Mouse (Mus musculus): ENCODE data around the gene Hspg2.

Hspg2 gene

DNA sequence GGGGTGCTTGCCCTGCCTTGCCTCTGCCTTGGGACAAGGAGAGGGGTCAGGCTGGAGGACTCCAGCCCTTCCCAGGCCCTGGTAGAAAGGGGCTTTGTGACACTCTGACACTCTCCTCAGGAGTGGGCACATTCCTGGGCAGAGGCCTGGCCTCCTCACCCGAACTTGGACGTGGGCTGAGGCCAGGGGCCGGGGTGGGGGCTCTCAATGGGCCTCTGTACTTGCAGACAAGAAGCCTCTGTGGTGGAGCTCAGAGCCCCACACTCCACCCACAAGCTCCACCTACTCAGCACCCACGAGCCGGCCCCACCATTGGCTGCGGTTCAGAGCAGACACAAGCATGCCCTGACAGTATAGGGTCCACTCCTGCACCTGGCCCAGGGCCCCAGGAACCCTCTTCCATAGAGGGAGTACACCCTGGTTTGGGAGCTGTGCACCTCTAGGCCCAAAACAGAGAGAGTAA lies 35.0 kb downstream of the Hspg2 start:
- no peak for DNase-seq

DNA sequence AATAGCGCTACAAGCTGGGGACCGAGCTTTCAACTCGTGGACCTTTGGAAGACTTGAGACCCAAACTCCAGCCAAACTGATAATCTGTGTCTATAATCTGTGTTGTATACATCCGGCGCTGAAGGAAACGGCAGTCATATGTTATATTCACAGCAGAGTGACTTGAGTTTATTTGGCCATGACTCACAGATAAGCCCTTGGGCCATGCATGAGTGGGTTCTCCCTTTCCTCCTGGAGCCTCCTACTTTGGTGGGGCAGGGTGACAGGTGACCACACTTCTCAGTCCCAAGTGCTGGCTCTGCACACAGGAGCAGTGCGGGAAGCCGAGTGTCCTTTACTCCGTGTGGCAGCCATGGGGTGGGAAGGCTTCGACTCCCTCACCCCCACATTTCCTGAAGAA lies 38.1 kb downstream of the Hspg2 start:
- no peak for DNase-seq

DNA sequence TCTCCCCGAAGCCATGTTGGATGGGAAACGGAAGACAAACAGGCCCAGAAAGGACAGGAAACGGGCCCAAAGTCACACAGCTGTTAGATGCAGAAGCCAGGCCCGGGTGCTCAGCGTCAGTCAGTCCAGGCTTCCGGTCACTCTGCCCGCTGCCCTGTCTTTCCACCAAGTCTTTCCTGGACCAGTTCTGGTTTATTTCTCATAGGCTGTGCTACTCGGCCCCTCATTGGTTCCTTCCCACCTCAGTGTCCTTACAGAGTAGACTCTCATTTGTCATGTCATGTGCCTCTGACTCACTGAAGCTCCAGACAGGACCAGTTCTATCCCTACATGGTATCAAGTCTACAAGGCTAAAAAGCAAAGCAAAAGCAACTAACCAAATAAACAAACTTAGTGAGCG lies 41.0 kb downstream of the Hspg2 start:
- no peak for DNase-seq

DNA sequence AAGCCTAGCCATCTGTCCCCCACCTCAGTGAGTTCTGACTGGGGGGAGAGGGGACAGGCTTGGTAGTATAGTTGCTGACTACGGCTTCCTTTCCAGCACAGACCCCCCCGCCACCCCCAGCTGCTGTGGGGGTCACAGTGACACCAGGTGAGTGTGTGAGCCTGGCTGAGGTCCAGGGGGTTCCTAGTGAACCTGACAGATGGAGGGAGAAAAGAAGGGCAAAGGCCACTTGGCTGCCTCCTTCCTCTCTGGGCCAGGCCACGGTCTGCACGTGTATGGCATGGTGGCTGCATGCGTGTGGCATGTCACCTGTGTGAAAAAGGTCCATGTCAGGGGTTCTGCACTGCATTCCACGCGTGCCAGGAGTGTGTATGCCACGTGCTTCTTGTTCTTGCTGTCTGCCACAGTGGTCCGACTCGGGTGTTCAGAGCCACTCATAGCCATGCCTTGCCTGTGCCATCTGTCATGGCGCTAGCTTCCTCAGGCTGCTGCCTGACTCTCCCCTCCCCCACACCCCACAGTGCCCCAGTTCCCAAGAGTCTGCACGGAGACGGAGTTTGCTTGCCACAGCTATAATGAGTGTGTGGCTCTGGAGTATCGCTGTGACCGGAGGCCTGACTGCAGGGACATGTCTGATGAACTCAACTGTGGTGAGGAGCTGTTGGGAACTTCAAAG lies 41.6 kb downstream of the Hspg2 start:
- DNase-seq = peak; percentile 70

DNA sequence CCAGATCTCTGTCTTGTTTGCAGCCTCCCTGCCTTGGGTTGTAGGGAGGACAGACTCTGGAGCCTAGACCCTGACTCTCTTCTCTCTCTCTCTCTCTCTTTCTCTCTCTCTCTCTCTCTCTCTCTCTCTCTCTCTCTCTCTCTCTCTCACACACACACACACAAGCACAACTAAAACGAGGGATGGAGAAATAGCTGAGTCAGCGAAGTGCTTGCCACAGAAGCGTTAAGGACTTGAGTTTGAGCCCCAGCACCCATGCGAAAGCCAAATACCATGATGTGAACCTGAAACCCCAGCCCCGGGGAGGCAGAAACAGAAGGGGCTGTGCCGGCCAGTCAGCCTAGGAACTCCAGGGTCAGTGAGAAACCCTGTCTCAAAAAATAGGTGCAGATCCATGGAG lies 44.3 kb downstream of the Hspg2 start:
- DNase-seq = no peak

DNA sequence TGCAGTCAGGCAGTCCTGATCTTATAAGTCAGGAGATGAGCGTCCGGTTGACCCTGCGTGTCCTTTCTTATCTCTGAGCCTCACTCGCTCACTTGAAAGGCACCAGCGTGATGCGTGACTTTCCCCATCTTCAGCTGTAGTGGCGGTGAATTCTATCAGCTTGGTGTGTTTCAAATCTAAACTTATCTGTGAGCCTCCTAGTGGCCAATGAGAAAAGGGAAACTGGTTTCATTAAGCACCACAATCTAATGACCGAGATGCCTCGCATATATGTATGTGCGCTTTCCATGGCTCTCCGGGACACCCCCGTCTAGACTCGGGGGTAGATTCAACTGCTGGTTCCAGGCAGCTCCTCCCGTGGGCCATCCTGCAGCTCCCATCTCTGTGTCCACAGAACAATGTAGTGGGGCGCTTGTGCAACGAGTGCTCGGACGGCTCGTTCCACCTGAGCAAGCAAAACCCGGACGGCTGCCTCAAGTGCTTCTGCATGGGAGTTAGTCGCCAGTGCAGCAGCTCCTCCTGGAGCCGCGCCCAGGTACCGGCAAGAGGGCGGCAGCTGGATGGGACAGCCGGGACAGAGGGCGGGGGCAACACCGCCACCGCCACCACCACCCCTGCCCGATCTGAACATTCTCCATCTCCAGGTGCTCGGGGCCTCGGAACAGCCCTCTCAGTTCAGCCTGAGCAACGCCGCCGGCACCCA lies 49.6 kb downstream of the Hspg2 start:
- no peak for DNase-seq

DNA sequence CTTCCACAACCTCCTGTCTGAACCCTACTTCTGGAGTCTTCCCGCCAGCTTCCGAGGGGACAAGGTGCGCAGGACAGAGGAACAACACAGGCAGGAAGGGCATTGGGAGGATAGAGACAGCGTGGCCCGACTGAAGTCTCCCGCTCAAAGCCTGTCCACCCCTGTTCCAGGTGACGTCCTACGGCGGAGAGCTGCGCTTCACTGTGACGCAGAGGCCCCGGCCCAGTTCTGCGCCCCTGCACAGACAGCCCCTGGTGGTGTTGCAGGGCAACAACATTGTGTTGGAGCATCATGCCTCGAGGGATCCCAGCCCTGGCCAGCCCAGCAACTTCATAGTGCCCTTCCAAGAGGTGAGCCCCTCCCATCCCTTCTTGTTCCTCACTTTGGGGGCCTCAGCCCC lies 50.2 kb downstream of the Hspg2 start:
- no peak for DNase-seq

DNA sequence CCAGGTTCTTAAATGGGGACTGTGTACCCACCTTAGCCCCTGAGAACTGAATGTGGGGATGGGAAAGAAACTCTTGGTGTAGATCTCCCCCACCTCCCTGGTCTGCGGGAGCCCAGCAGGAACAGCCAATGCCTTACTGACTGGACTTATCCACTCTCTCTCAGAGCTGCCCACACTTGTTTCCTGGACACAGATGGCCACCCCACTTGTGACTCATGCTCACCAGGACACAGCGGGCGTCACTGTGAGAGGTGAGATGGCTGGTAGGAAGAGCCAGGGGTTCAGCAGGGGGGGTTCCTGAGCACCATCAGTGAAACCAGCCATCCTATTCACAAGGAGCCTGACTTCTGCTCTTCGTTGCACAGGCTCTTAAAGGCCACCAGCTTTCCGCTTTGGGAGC lies 51.8 kb downstream of the Hspg2 start:
- no peak for DNase-seq

DNA sequence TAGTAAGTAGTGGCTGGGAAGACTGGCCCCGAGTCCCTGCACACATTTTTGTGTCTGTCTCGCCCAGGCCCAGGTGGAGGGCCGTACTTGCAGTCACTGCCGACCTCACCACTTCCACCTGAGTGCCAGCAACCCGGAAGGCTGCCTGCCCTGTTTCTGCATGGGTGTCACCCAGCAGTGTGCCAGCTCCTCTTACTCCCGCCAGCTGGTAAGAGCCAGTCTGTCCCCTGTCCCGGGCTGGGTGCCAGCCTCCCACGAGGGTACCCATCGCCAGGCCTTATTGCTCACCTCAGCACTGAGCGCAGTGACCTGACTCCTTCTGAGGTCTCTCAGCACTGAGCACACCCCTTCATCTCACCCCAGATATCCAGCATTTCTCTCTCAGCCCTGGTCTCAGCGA lies 53.4 kb downstream of the Hspg2 start:
- no peak for DNase-seq

DNA sequence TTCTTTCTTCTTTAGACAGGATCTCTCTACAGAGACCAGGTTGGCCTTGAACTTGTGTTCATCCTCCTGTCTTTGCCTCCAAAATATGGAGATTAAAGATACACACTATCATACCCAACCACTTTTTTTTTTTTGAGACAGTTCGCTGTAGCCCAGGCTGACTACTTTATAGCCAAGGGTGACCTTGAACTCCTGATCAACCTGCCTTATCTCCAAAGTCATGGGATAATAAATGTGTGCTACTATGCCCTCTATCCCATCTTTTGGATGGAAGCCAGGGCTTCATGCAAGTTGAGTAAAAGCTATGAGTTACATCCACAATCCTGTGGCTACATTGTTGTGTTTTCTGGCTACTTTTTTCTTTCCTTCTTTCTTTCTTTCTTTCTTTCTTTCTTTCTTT lies 56.9 kb downstream of the Hspg2 start:
- no peak for DNase-seq

DNA sequence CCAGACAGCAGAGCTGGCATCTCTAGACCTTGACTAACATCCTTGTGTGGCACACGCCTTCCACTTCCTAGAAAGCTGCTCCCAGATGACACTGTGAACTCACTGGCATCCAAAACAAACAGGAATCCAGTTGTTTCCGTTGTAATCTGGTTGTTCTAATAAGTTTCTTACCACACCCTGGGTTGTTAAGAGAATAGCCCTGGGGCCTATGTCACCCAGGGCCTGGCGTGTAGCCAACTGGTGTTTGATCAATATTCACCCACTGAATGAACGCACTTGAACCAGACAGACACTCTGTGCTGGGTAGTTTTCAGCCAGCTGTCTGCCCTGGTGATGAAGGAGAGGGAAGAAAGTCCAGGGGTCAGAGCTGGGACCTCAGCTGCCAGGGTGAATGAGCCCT lies 58.8 kb downstream of the Hspg2 start:
- peak; percentile 65 for DNase-seq

DNA sequence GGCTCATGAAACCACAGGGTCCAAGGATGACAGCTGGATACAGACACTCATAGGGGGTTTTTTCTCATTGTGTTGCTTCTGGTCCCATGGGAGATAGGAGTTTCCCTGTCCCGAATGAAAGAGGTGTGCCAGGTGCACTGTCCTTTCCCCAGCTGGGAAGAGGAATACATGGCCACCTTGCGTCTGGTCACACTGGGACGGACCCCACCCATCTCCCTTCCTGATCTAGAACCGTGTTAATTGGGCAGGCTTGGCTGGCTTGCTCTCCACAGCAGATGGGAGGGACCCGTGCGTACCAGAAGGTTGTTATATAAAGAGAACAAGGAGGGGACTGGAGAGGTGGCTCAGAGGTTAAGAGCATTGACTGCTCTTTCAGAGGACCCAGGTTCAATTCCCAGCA lies 59.3 kb downstream of the Hspg2 start:
- DNase-seq = no peak

DNA sequence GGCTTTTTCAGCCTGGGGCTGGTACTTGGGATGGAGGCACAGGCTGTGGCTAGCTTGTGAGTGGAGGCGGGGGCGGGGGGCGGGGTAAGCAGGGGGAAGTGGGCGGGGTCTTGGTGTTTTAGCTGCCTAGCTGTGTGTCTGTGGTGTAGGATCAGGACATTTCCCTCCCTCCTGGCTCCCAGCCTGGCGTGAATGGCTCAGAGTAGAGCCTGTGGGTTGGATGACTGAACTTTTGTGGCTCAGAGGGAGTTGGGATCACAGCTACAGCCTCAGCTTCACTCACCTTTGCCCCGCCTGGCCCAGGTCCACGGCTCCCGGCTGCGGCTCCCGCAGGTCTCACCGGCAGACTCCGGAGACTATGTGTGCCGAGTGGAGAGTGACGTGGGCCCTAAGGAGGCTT lies 71.8 kb downstream of the Hspg2 start:
- DNase-seq = peak; percentile 89

DNA sequence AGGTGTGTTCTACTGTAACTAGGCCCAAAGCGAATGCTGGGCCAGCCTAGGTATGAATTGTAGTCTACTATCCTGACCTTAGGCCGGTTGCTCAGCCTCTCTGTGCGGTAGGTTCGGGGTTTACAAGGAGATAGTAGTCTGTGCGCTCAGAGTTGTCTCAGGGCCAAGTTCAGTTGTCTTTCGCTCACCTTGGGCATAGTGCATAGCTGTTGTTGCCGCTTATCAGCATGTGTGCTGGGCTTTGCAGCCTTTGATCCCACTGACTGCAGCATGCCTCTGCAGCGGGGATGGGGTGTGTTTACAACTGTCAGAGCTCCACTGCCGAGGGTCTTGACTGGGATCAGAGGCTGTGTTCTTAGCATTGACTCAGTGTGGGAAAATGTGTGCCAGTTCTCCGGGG lies 74.4 kb downstream of the Hspg2 start:
- DNase-seq = no peak

DNA sequence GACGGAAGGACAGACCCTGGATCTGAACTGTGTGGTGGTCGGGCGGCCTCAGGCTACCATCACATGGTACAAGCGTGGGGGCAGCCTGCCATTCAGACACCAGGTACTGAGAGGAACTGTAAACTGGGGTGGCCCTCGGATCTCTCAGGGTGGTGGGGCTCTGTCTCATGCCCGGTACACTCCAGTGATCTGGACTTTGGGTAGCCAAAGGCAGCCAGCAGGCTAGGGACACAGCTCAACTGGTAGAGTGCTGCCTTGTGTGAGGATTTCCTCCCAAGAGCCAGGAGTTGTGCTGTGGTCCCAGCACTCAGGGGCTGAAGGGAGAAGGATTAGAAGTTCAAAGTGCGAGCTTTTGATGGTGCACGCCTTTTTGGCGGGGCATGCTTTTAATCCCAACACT lies 77.0 kb downstream of the Hspg2 start:
- no peak for DNase-seq

DNA sequence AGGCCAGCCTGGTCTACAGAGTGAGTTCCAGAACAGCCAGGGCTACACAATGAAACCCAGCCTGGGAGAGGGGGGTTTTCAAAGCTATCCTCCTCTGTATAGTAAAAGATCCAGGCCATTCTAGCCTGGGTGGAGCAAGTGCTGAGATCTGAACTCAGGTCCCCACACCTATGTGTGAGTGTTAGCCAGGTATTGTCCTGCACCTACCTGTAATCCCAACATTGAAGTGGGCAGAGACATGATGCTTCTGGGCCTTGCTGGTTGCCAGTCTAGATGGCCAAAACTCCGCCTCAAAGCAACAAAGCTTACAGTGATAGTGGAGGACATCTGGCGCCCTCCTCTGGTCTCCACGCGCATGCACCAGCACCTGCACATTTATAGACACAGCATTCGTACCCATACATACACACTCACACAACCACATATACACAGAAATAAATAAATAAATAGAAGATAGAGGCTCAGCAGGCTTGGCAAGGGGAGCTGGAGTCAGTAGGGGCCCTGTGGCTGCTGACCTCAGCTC lies 77.5 kb downstream of the Hspg2 start:
- peak; percentile 33 for DNase-seq

DNA sequence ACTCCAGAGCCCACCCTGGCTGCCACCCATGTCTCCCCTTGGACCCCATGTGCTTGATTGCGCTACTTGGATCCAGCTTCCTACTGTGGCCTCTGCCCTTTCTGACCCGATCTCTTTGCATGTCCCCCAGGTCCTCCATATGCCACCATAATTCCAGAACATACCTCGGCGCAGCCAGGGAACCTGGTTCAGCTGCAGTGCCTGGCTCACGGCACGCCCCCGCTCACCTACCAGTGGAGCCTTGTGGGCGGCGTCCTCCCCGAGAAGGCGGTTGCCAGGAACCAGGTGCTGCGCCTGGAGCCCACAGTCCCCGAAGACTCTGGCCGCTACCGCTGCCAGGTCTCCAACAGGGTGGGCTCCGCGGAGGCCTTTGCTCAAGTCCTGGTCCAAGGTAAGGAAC lies 84.9 kb downstream of the Hspg2 start:
- DNase-seq = no peak

DNA sequence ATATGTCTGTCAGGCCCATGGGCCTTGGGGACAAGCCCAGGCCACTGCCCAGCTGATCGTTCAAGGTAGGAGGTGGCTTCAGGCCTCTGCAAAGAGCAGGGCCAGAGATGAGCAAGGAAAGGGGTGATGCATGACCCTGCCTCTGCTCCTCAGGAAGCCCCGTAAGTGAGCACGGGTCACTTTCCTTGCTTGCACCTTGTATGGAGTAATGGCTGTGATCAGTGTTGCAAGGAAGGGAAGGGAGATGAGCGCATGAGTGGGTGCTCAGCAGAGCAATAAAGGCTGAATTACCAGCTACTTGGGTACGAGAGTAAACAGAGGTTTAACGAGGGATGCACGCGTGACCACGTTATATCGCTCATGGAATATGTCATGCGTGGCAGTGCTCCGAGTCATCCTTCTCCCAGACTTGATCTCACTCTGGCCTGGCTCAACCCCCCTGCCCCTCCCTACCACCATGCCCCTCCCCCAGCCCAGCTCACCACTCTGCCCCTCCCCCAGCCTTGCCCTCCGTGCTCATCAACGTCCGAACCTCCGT lies 88.2 kb downstream of the Hspg2 start:
- DNase-seq = no peak

DNA sequence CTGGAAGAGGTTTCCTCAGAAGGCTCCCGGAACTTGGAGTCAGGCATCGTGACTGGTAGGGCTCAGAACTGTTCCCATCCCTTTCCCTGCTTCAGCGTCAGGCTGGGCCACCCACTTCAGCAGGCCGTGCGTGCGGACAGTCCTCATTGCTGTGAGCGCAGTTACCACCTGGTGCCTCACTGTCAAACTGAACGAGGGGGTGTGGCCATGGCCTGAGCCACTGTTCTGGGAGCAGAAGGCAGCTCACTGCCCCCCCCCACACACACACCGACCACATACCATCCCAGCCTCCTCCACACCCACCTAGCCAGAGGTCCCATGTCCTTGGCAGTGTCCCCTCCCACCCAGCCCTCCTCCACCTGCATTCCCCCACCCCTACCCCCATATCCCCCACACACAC lies 101.3 kb downstream of the Hspg2 start:
- no peak for DNase-seq

DNA sequence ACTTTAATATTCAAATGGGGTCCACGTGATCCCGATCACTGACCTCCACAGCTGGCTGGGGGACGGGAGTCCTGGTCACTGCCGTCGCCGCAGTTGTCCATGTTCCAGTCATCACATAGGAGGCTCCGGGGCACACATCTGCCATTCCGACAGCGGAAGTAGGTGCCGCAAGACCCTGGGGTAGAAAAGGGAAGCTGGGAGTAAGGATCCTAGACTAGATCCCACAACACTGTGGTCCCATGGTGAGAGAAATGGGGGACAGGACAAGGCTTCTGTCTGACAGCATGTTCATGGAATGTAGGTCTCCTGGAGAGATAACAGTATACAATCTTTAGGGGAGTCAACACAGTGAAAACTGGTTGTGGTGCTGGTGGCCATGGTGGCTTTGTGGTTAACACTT lies 105.9 kb downstream of the Hspg2 start, which contains the start of gene Ldlrad2:
Gene Ldlrad2 (minus strand): TSS at position 101 of the 400 bp plus-strand sequence.
- DNase-seq = no peak

DNA sequence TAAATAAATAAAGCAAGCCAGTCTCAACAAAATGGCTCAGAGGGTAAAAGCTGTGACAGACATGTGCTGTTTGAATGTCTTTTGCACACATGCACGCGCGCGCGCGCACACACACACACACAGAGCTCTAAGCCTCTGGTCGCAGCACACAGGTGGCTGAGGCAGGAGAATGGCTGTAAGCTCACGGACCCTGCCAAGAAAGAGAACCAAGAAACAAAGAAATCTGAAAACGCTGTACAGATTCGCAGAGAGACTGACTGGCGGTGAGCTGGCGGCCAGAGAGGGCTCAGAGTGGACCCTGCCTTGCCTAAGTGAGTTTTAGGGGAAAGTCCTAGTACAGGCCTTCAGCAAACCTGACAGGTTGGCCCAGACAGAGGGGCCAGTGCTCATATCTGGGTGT lies 108.9 kb downstream of the Hspg2 start:
- DNase-seq = no peak

DNA sequence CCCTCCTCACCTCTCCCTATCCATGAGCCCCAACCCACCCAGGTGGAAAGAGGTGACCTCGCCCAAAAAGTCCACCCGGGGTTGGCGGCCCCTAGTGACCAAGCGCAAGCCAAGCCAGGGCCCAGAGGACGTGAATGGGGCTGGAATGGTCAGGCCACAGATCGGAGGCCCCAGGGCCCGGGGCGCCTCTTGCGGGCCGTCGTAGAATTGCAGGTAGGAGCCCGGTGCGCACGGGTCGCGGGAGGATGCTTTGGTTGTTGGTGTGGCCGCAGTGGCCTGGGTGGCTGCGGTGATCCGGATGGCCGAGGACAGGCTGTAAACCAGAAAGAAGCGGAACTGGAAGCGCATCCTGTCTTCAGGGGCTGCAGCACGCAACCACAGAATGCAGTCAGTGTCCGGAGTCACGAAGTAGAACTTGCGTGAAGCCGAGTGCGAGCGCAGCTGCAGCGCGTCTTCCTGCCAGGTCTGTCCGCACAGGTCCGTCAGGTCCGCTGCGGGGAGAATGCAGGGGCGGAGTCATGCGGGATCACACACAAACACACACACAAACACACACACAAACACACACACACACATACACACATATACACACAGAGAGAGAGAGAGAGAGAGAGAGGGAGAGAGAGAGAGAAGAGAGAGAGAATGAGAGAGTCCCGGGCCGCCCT lies 109.7 kb downstream of the Hspg2 start:
- peak; percentile 38 for DNase-seq

DNA sequence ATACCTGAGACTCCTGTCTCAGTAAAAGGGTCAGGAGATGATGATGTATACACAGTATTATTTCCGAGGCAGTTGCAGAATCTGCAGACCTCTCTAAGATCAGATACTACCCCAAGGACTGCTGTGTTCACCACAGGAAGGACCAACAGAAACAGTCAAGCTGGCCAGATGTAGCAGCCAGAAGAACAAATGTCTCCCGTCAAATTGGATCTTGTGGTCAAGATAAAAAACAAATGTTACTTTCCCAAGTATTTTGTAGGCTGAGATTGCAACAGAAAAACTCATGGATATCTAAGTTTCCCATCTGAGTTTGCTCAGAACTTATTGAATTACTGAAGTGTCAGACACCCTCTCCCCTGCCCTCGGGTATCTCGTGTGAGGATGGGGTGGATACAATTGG lies 111.2 kb downstream of the Hspg2 start:
- no peak for DNase-seq

DNA sequence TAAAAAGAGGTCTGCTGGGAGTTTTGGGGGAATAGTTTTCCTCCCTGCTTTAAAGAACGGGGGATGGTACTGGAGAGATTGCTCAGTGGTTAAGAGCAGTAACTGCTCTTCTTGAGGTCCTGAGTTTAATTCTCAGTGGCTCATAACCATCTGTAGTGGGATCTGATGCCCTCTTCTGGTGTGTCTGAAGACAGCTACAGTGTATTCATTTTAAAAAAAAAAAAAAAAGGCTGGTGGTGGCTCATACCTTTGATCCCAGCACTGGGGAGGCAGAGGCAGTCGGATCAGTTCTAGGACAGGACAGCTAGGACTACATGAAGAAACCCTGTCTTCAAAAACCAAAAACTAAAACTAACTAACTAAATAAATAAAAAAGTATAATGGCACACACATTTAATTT lies 111.7 kb downstream of the Hspg2 start:
- no peak for DNase-seq

All from kidney, adult 11 months (tissue).